Mouse (Mus musculus) cerebellum, adult 2 months (tissue): ENCODE data around the gene Atp5g1.

Source experiments
- CTCF ChIP-seq: fragments of 200-500 bp; IDR thresholded peaks from 2 replicates; pipeline ENCODE4 v1.5.1; 2011; ENCODE audit warnings: low read depth, mild to moderate bottlenecking, control low read depth, low read length, moderate library complexity, borderline replicate concordance; ENCODE audit not compliant: insufficient read depth
- POLR2A ChIP-seq: fragments of 200-500 bp; IDR thresholded peaks from 2 replicates; pipeline ENCODE4 v1.6.1; 2011; ENCODE audit warnings: low read length, control low read depth, borderline replicate concordance; ENCODE audit not compliant: insufficient read depth

DNA sequence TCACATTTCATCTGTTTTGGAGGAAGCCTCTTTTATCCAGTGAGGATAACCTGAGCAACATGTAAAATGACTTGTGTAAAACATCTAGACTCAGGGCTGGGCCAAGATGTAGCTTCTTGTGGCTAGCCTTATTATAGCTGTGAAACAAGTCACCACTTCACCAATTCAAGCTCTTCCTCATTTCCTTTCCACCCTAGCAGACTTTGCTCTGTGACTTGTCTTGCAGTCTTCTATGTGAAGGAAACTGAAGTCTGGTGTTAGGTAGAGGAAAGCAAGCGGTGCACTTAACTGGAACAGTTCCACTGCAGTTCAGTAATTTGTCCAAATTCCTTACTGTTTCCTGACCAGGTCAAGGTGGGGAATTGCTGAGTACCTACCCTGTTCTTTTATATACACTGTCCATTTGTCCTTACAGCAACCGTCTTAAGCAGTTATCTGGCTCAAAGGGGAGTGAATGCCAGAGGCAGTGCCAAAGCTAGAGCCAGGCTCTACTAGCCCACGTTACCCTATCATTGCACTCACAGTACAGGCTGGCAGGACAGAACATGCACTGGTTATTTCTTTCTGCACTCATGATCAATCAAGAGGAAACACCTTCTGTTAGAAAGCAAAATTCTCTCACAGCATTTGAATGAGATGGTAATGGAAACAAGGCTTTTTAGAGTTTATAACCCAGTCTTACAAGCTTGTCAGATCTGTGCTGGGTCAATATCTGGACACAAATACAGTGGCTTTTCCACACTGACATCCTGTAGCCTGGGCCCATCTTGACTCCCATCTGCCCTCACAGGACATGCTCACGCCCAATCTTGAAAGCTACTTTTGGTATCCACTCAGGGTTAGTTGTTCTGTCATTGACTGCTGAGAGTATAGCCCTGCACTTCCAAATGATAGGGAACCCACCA lies 27.7 kb downstream of the Atp5g1 start:
- TF ChIP-seq POLR2A, result no peak
- no peak for TF ChIP-seq CTCF
